Mouse (Mus musculus) neural tube, embryonic 12.5 days (tissue): Measurements from ENCODE around the gene Trmt1l. TPM values are rescaled to one million over a fixed set of nuclear protein-coding genes. Genes with fewer than 3 reads are reported as not detected.

ENCODE experiments used
- ATAC-seq: fragments of 200-750 bp; cut with Nextera tagmentation; 2 replicates; pipeline ENCODE4 v1.8.0; 2017; ENCODE audit warnings: low read depth, mild to moderate bottlenecking, moderate TSS enrichment, moderate library complexity; ENCODE audit not compliant: low FRiP score
- H3K27ac ChIP-seq: fragments of 300-500 bp; sonication (generic); 2 replicates; pipeline ENCODE4 v1.5.1; 2016
- H3K27me3 ChIP-seq: fragments of 300-500 bp; sonication (generic); replicated peaks from 2 replicates; pipeline ENCODE4 v1.6.1; 2016; ENCODE audit warnings: mild to moderate bottlenecking
- H3K36me3 ChIP-seq: fragments of 300-500 bp; sonication (generic); 2 replicates; pipeline ENCODE4 v1.6.1; 2016; ENCODE audit warnings: mild to moderate bottlenecking
- H3K4me1 ChIP-seq: fragments of 300-500 bp; sonication (generic); 2 replicates; pipeline ENCODE4 v1.6.1; 2016
- H3K4me2 ChIP-seq: fragments of 300-500 bp; sonication (generic); replicated peaks from 2 replicates; pipeline ENCODE4 v1.6.1; 2016; ENCODE audit warnings: mild to moderate bottlenecking
- H3K4me3 ChIP-seq: fragments of 300-500 bp; sonication (generic); 2 replicates; pipeline ENCODE4 v1.5.1; 2016
- H3K9ac ChIP-seq: fragments of 300-500 bp; sonication (generic); 2 replicates; pipeline ENCODE4 v1.6.1; 2016; ENCODE audit warnings: mild to moderate bottlenecking
- H3K9me3 ChIP-seq: fragments of 300-500 bp; sonication (generic); 2 replicates; pipeline ENCODE4 v1.6.1; 2016; ENCODE audit warnings: mild to moderate bottlenecking
- WGBS: fragments of 180-500 bp; shearing (Covaris S2); methylation state at CpG from one replicate; pipeline ENCODE4 v1.1.7; 2016; 5-methylcytosine and 5-hydroxymethylcytosine counted together
- polyA plus RNA-seq: library from polyadenylated mRNA; unstranded; fragments of >200 nt; fragmentation: Nextera tagmentation; extraction: Ambion mirVana; gene quantifications from 2 replicates; pipeline ENCODE4 v1.2.1, GENCODE M21; 2016

The Trmt1l gene
- 56.8 and 63.9 TPM in 2 replicates for polyA plus RNA-seq

DNA sequence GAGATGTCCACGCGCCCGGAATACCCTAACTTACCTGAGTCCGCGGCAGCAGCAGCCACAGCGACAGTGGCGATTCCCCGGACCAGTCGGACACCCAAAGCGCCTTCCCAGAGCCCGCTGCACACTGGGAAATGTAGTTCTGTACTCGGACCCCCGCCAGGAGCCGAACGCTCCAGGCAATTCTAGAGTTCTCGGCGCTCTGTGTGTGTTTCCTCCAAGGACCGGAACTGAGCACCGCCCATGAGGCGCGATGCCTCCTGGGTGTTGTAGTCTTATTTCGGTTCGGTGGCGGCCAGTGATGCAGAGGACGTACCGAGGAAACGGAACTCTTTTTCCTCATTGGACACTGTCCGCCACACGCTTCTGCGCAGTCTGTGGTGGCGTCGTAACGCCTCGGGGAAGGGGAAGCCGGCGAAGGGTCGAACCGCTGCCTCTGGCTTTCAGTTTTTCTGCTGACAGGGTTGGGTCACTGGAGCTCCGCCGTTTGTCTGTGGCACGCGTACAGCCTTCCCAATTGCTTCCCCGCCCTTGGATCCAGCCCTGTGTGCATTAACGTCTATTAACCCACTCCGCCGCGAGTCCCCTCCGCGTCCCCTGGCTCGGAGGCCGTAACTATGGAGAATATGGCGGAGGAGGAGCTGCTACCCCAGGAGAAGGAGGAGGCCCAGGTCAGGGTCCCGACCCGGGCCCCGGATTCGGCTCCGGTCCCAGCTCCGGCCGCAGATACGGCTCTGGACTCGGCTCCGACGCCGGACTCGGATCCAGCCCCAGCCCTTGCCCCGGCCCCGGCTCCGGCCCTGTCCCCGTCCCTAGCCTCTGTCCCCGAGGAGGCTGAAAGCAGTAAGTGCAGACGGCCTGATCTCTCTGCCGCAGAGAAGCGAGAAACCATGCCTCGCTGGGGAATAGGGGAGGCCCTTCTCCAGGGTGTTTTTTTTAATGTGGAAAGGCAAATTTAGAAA is at the start of gene Trmt1l, which contains the start of gene Swt1:
Gene Trmt1l, plus strand, starts transcription at position 280 of the 959 bp plus-strand sequence.
Gene Swt1, minus strand, starts transcription at position 193 of the 959 bp plus-strand sequence.
- Histone ChIP-seq H3K36me3 (0 out of 2 replicates have a peak, but pooled peaks cover 2% of the 10 kb centered on the region), H3K4me1 (peaks cover 13% of the 10 kb centered on the region), H3K9ac (peak within 1 kb of the TSS; percentile 94), H3K4me2 (peak within 1 kb of the TSS; percentile 74), H3K27me3 (no peaks in the 10 kb centered on the region), H3K4me3 (peak within 1 kb of the TSS; percentile 92), H3K27ac (peak within 1 kb of the TSS; percentile 90), H3K9me3 (no peaks in the 10 kb centered on the region)
- under 1% methylated on average over 71 of the region's 74 CpGs for WGBS
- peak; percentile 100 for ATAC-seq

DNA sequence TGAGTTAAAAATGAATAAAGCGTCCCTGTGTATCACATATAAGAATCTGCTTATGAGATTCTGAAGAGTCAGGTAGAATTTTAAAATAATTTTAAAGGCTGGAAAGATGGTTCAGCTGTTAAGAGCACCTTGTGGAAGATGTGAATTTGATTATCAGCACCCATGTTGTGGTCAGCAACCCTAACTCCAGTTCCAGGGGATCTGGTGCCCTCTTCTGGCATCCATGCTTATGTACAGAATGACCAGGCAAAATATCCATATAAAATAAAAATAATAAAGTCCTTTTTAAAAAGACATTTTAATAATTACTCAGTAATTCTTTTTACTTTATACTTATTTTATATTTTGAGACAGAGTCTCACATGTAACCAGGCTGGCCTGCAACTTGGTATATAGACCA is 38.3 kb upstream of the Trmt1l start:
- no peak overlapping the region for H3K27ac ChIP-seq
- no peak overlapping the region for H3K4me3 ChIP-seq
- no peaks in the 10 kb centered on the region for H3K9me3 ChIP-seq
- no peaks in the 10 kb centered on the region for H3K27me3 ChIP-seq
- H3K4me1 ChIP-seq: no peaks in the 10 kb centered on the region
- H3K4me2 ChIP-seq: no peak overlapping the region
- ATAC-seq: no peak
- 96% methylated on average over 1 of the region's 1 CpGs for WGBS
- peaks cover 4% of the 10 kb centered on the region for H3K36me3 ChIP-seq
- H3K9ac ChIP-seq: no peak overlapping the region

DNA sequence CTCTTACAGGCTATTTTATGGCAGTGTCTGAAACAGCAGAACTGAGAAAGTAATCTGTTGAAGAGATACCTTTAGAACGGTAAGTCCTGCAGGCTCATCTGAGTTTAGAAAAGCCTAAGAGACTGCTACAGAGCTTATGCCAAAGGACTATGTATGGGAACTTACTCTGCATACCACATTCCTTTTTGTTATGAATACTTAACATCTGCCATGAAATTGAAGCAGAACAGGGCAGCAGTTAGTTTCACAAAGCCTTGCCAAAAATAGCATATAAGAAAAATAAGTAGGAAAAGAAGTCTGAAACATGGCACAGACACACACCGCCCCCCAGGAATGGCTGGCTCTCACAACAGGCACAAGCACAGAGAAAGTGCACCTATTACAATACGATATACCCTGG is 18.5 kb upstream of the Trmt1l start:
- ATAC-seq: no peak
- Histone ChIP-seq H3K9me3 (no peaks in the 10 kb centered on the region), H3K4me2 (no peak overlapping the region), H3K27ac (no peak overlapping the region), H3K27me3 (no peaks in the 10 kb centered on the region), H3K4me3 (no peak overlapping the region), H3K4me1 (no peaks in the 10 kb centered on the region), H3K9ac (no peak overlapping the region), H3K36me3 (peaks cover 8% of the 10 kb centered on the region)
- 92% methylated on average over 3 of the region's 3 CpGs for WGBS

DNA sequence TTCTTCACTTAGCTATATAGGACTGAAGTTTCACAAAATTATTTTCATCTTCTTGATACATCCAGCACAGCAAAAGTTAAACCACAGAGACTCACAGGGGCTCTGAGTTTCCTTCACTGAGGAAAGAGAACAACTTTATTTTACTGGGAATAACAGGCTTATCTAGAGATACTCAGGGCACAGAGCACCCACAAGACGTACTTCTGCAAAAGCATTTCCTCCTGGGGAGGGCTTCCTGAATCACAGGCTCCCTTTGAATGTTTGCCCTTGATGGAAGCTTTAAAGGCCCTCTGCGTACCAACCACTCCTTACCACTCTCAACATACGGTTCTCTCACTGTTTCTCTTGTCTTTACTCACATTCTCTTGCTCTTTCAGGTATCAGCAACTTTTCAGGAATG is 6.2 kb upstream of the Trmt1l start:
- WGBS: 92% methylated on average over 3 of the region's 3 CpGs
- no peak overlapping the region for H3K4me2 ChIP-seq
- H3K9ac ChIP-seq: no peak overlapping the region
- no peak for ATAC-seq
- no peaks in the 10 kb centered on the region for H3K9me3 ChIP-seq
- H3K27me3 ChIP-seq: no peaks in the 10 kb centered on the region
- peaks cover 4% of the 10 kb centered on the region for H3K4me1 ChIP-seq
- H3K4me3 ChIP-seq: no peak overlapping the region
- H3K36me3 ChIP-seq: peaks cover 5% of the 10 kb centered on the region; the same call in 1 of the 2 replicates
- H3K27ac ChIP-seq: no peak overlapping the region

DNA sequence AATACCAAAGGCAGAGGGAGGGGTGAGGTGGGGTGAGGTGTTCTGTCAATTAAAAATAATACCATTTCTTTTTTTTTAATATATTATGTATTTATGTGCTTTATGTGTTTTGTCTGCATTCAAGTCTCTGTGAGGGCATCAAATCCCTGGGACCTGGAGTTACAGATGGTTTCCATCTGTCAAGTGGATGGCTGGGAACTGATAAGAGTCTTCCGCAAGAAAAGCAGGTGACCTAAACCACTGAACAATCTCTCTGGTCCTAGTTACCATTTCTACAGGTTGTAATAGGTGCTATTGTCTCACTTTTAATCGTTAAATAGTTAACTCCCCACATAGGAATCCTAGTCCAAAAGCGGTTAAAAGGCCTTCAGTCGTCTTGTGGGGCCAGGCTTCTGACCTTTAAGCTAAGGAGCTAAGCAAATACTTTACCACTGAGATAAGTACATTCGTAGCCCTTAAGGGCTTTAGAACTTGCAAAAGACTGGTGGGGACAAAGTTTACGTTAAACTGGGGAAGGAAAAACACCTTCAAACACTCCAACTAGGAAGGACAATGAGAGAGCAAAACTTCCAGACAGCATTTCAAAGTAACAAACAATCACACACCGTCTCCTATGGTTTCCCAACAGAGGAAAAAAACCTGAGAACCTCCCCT is 1.3 kb upstream of the Trmt1l start:
- Histone ChIP-seq H3K4me2 (peak overlapping the region; percentile 74), H3K4me3 (peak overlapping the region; percentile 92), H3K36me3 (peaks cover 5% of the 10 kb centered on the region; the same call in 1 of the 2 replicates), H3K4me1 (peaks cover 13% of the 10 kb centered on the region), H3K27me3 (no peaks in the 10 kb centered on the region), H3K9me3 (no peaks in the 10 kb centered on the region), H3K9ac (peak overlapping the region; percentile 63; the same call in 1 of the 2 replicates), H3K27ac (no peak overlapping the region)
- ATAC-seq: no peak
- 33% methylated on average over 7 of the region's 7 CpGs for WGBS

DNA sequence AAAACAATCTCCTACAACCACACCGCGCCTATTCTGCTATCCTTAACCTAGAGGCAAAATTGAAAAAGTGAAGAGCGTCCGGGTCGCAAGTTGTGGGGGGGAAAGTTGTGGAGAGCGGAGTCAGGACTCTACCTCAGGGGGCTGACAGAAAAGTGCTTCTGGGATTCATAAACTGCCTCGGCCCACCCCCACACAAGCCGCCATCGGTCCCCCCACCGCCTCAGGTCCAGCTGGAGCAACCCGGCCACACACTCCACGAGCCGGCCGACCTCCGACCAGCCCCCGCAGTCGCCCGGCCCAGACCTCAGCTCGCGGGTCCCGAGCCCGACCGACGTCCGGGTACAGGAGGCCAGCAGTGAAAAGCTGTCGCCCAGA is 467 bp upstream of the Trmt1l start:
- WGBS: under 1% methylated on average over 26 of the region's 26 CpGs
- Histone ChIP-seq H3K27me3 (no peaks in the 10 kb centered on the region), H3K4me1 (peaks cover 13% of the 10 kb centered on the region), H3K9me3 (no peaks in the 10 kb centered on the region), H3K9ac (peak overlapping the region; percentile 63), H3K4me2 (peak overlapping the region; percentile 74), H3K27ac (no peak overlapping the region), H3K4me3 (peak overlapping the region; percentile 92), H3K36me3 (no peaks in the 10 kb centered on the region)
- ATAC-seq: peak; percentile 70; the same call in 1 of the 2 replicates

DNA sequence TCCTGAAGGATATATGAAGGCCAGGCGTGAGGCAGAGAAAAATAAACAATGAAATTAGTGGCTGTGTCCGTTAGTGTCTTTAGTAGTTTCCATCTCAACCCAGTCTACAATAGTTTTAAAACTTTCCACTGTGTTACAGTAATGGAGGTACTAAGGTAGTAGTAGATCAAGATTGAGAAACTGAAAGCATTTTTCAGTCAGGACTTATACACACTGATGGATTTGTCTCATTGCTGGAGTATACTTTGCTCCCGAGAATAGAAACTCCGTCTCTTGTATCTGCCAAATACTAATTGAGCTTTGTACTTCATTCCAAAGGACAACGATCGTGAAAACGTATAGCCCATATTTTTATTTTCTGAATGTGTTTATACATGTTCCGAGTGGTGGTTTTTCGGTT is 974 bp downstream of the Trmt1l start:
- Histone ChIP-seq H3K4me3 (peak overlapping the region; percentile 92), H3K36me3 (peaks cover 8% of the 10 kb centered on the region; the same call in 1 of the 2 replicates), H3K9ac (peak overlapping the region; percentile 94), H3K27ac (no peak overlapping the region), H3K27me3 (no peaks in the 10 kb centered on the region), H3K4me2 (peak overlapping the region; percentile 74), H3K9me3 (no peaks in the 10 kb centered on the region), H3K4me1 (peaks cover 13% of the 10 kb centered on the region)
- 52% methylated on average over 9 of the region's 9 CpGs for WGBS
- no peak for ATAC-seq

DNA sequence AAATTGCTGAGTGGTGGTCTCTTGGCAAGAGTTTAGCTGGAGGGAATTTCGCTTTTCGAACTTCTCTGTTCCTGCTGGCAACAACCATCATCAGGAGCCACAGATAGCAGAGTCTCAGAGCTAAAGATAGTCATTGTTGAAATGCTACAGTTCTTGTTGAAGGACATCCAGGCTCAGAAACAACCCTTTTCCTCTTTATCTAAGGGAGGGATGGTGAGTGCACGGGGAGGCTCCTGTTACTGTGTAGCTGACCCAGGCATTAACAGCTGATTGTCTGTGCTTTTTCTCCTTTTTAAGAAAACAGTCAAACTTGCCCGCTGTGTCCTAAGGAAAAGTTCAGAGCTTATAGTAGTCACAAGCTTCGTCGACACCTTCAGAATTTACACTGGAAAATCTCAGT is 7.1 kb downstream of the Trmt1l start:
- Histone ChIP-seq H3K4me2 (no peak overlapping the region), H3K9me3 (no peaks in the 10 kb centered on the region), H3K4me1 (no peaks in the 10 kb centered on the region), H3K9ac (no peak overlapping the region), H3K36me3 (peaks cover 51% of the 10 kb centered on the region), H3K27ac (no peak overlapping the region), H3K4me3 (no peak overlapping the region), H3K27me3 (no peaks in the 10 kb centered on the region)
- 97% methylated on average over 6 of the region's 6 CpGs for WGBS
- no peak for ATAC-seq

DNA sequence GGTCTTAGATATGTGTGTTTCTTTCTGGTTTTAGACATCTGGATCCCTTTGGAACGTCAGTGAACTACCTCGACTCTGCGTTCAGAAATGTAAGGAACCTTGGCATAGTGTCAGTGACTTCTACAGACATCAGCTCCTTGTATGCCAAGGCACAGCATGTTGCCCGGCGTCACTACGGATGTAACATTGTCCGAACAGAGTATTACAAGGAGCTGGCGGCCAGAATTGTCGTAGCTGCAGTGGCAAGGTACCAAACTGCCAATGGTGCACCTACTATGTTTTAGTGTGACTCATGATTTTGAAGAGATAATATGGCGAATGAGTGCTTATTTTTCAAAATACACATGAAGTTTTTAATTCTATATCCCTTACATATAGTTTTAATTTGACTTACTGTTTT is 21.5 kb downstream of the Trmt1l start:
- WGBS: 97% methylated on average over 10 of the region's 10 CpGs
- Histone ChIP-seq H3K27me3 (no peaks in the 10 kb centered on the region), H3K27ac (no peak overlapping the region), H3K4me3 (no peak overlapping the region), H3K36me3 (peaks cover 78% of the 10 kb centered on the region), H3K4me1 (no peaks in the 10 kb centered on the region), H3K9me3 (no peaks in the 10 kb centered on the region), H3K4me2 (no peak overlapping the region), H3K9ac (no peak overlapping the region)
- ATAC-seq: no peak

DNA sequence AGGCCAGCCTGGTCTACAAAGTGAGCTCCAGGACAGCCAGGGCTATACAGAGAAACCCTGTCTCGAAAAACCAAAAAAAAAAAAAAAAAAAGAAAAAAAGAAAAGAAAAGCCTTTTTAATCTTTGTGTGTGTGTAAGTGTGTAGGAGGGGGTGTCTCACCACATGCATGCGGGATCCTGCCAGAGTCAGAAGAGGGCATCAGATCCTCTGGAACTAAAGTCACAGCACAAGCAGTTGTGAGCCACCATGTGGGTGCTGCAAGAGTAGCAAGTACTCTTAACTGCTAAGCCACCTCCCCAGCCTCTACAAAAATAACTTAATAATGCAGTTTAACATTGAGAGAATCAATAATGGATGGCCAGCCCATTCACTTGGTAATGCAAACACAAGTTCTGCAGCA is 22.5 kb downstream of the Trmt1l start:
- no peak for ATAC-seq
- H3K9me3 ChIP-seq: no peaks in the 10 kb centered on the region
- H3K27ac ChIP-seq: no peak overlapping the region
- H3K4me2 ChIP-seq: no peak overlapping the region
- no peak overlapping the region for H3K4me3 ChIP-seq
- H3K9ac ChIP-seq: no peak overlapping the region
- 85% methylated on average over 2 of the region's 2 CpGs for WGBS
- peaks cover 68% of the 10 kb centered on the region for H3K36me3 ChIP-seq
- H3K27me3 ChIP-seq: no peaks in the 10 kb centered on the region
- no peaks in the 10 kb centered on the region for H3K4me1 ChIP-seq

DNA sequence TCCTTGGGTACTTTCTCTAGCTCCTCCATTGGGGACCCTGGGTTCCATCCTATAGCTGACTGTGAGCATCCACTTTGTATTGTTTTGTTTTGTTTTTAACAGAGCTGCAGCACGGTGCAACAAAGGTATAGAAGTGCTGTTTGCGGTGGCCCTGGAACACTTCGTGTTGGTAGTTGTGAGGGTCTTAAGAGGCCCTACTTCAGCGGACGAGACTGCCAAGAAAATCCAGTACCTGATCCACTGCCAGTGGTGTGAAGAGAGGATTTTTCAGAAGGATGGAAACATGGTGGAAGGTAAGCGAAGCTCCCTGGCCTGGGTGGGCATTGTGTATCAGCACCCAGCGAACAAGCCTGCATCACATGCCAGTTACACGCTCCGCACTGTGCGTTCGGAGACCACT is 23.6 kb downstream of the Trmt1l start:
- Histone ChIP-seq H3K9me3 (no peaks in the 10 kb centered on the region), H3K4me2 (no peak overlapping the region), H3K36me3 (peaks cover 64% of the 10 kb centered on the region), H3K4me3 (no peak overlapping the region), H3K27me3 (no peaks in the 10 kb centered on the region), H3K27ac (no peak overlapping the region), H3K4me1 (no peaks in the 10 kb centered on the region), H3K9ac (no peak overlapping the region)
- 97% methylated on average over 11 of the region's 11 CpGs for WGBS
- no peak for ATAC-seq

DNA sequence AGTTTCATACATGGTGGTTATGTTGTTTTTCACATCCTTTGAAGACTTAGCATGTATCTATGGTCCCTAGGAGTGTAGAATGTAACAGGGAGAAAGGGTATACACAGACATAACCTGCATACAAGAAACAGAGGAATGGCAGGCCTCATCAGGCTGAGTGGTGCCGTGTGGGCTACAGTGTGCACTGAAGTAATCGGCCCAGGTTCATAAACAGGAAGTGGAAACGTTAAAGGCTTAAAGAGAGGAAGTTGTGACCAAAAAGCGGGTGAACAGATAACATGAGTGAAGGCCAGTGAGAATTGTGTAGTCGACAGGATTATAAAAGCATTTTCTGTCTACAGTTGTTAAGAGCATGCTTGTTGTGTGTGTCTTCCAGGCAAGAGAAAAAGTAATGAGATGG is 28.7 kb downstream of the Trmt1l start:
- Histone ChIP-seq H3K4me1 (no peaks in the 10 kb centered on the region), H3K27me3 (no peaks in the 10 kb centered on the region), H3K36me3 (peaks cover 62% of the 10 kb centered on the region), H3K9me3 (no peaks in the 10 kb centered on the region), H3K4me3 (no peak overlapping the region), H3K9ac (no peak overlapping the region), H3K4me2 (no peak overlapping the region), H3K27ac (no peak overlapping the region)
- WGBS: 91% methylated on average over 5 of the region's 5 CpGs
- no peak for ATAC-seq
